Comparison of ENCODE assay signal across 13 mouse cellular contexts in the genomic region with DNA sequence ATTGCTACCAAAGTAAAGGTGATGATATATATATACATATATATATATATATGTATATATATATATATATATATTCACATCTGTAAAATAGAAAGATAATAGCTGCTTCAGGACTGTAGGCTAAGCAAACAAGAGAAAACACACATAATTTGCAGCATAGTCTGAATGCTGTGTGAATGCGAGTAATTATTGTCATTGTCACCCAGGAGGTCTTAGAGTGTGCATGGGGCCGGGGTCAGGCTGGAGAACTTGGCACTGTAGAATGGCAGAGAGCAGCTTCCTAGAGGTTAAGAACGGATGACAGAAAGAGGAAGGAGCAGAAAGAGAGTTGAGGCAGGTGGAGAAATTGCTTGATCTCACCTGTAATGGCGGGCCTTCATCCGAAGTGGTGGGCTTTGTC.
DNase-seq lines count a peak whose midpoint lies in the region; ATAC-seq and TF ChIP-seq lines count a peak whose summit lies in the region.
"Had no signal": no experiment of that assay in that cellular context is flagged by ENCODE, and none has a peak within 500 bp of the region (broad histone marks: within the 10 kb centered on the region; RNA-seq: fewer than 3 reads in every experiment).

No protein-coding gene starts in this region.

- peaks cover 2% of the 10 kb centered on the region; the same call in 1 of the 2 replicates for H3K4me1 ChIP-seq in kidney, embryonic 15.5 days
- no peaks in the 10 kb centered on the region for H3K4me1 ChIP-seq in kidney, embryonic 14.5 days (ENCODE audit: control insufficient read depth, insufficient read depth, low read length)
- no peaks in the 10 kb centered on the region for H3K4me1 ChIP-seq in cortical plate, adult 2 months (ENCODE audit: control insufficient read depth, insufficient read depth, low read length)
- no peaks in the 10 kb centered on the region for H3K4me1 ChIP-seq in forebrain, embryonic 13.5 days
- no peaks in the 10 kb centered on the region for H3K4me1 ChIP-seq in midbrain, embryonic 12.5 days
- H3K4me1 ChIP-seq: liver, embryonic 12.5 days; megakaryocyte, embryonic 14.5 days had no signal

- H3K27me3 ChIP-seq in kidney, embryonic 15.5 days = no peaks in the 10 kb centered on the region
- no peaks in the 10 kb centered on the region for H3K27me3 ChIP-seq in kidney, embryonic 14.5 days (ENCODE audit: control insufficient read depth, insufficient read depth, low read length)
- no peaks in the 10 kb centered on the region for H3K27me3 ChIP-seq in forebrain, embryonic 13.5 days
- no peaks in the 10 kb centered on the region for H3K27me3 ChIP-seq in midbrain, embryonic 12.5 days
- H3K27me3 ChIP-seq: liver, embryonic 12.5 days; megakaryocyte, embryonic 14.5 days had no signal

- no peak for ATAC-seq in kidney, embryonic 15.5 days (replicated peaks; ENCODE audit: low FRiP score)
- no peak for ATAC-seq in kidney, embryonic 14.5 days (ENCODE audit: low FRiP score, low TSS enrichment)
- 0 out of 2 replicates have a peak, but pooled peaks have one; percentile 23 for ATAC-seq in forebrain, embryonic 13.5 days
- ATAC-seq in midbrain, embryonic 12.5 days (ENCODE audit: low FRiP score, low read depth) = peak; percentile 42; the same call in 1 of the 2 replicates
- ATAC-seq: inflammation-experienced regulatory T-cells, adult 6 months; liver, embryonic 12.5 days had no signal

- H3K4me3 ChIP-seq in kidney, embryonic 15.5 days (replicated peaks) = no peak overlapping the region
- H3K4me3 ChIP-seq in kidney, embryonic 14.5 days (ENCODE audit: low read length) = no peak overlapping the region
- H3K4me3 ChIP-seq in cortical plate, adult 2 months (ENCODE audit: insufficient read depth, low read length) = peak overlapping the region; percentile 61
- no peak overlapping the region for H3K4me3 ChIP-seq in forebrain, embryonic 13.5 days
- H3K4me3 ChIP-seq in midbrain, embryonic 12.5 days = no peak overlapping the region
- H3K4me3 ChIP-seq: erythroblast, embryonic 14.5 days; liver, embryonic 12.5 days; megakaryocyte, embryonic 14.5 days had no signal

- peak overlapping the region; percentile 63; the same call in 1 of the 2 replicates for H3K4me2 ChIP-seq in kidney, embryonic 15.5 days
- no peak overlapping the region; the same call in 1 of the 2 replicates for H3K4me2 ChIP-seq in kidney, embryonic 14.5 days (replicated peaks; ENCODE audit: low read depth, low read length)
- peak overlapping the region; percentile 62 for H3K4me2 ChIP-seq in forebrain, embryonic 13.5 days
- H3K4me2 ChIP-seq in midbrain, embryonic 12.5 days (replicated peaks) = peak overlapping the region; percentile 50
- H3K4me2 ChIP-seq: liver, embryonic 12.5 days had no signal

- H3K9me3 ChIP-seq in kidney, embryonic 15.5 days (replicated peaks) = no peaks in the 10 kb centered on the region
- H3K9me3 ChIP-seq in kidney, embryonic 14.5 days (ENCODE audit: control insufficient read depth, low read length) = no peaks in the 10 kb centered on the region
- no peaks in the 10 kb centered on the region for H3K9me3 ChIP-seq in forebrain, embryonic 13.5 days (replicated peaks)
- H3K9me3 ChIP-seq in midbrain, embryonic 12.5 days = no peaks in the 10 kb centered on the region
- H3K9me3 ChIP-seq: liver, embryonic 12.5 days had no signal

- 85% methylated on average over 5 of the region's 5 CpGs for WGBS in kidney, embryonic 15.5 days
- WGBS in kidney, embryonic 14.5 days = 88% methylated on average over 5 of the region's 5 CpGs
- WGBS in forebrain, embryonic 13.5 days = 76% methylated on average over 5 of the region's 5 CpGs
- WGBS in midbrain, embryonic 12.5 days = 84% methylated on average over 5 of the region's 5 CpGs

- no peak overlapping the region for H3K27ac ChIP-seq in kidney, embryonic 15.5 days
- no peak overlapping the region for H3K27ac ChIP-seq in kidney, embryonic 14.5 days (ENCODE audit: low read depth, low read length)
- no peak overlapping the region for H3K27ac ChIP-seq in cortical plate, adult 2 months (ENCODE audit: insufficient read depth, low read length)
- H3K27ac ChIP-seq in forebrain, embryonic 13.5 days = no peak overlapping the region
- H3K27ac ChIP-seq in midbrain, embryonic 12.5 days (replicated peaks) = no peak overlapping the region
- H3K27ac ChIP-seq: liver, embryonic 12.5 days had no signal

- TF ChIP-seq POLR2A in cortical plate, adult 2 months (IDR thresholded peaks at IDR 0.05; ENCODE audit: extremely low read depth, insufficient read depth, low read length) = no peak

- H3K9ac ChIP-seq in kidney, embryonic 15.5 days = no peak overlapping the region
- H3K9ac ChIP-seq in kidney, embryonic 14.5 days (ENCODE audit: low read depth, low read length) = no peak overlapping the region
- H3K9ac ChIP-seq in forebrain, embryonic 13.5 days = no peak overlapping the region
- no peak overlapping the region for H3K9ac ChIP-seq in midbrain, embryonic 12.5 days (replicated peaks)
- H3K9ac ChIP-seq: liver, embryonic 12.5 days had no signal

- no peaks in the 10 kb centered on the region for H3K36me3 ChIP-seq in kidney, embryonic 15.5 days
- no peaks in the 10 kb centered on the region for H3K36me3 ChIP-seq in kidney, embryonic 14.5 days (ENCODE audit: control insufficient read depth, insufficient read depth, low read length)
- H3K36me3 ChIP-seq in forebrain, embryonic 13.5 days (ENCODE audit: poor library complexity, severe bottlenecking) = no peaks in the 10 kb centered on the region
- no peaks in the 10 kb centered on the region for H3K36me3 ChIP-seq in midbrain, embryonic 12.5 days
- H3K36me3 ChIP-seq: liver, embryonic 12.5 days had no signal

- TF ChIP-seq CTCF in cortical plate, adult 2 months (IDR thresholded peaks at IDR 0.05; ENCODE audit: extremely low read depth, insufficient read depth, low read length) = no peak

- DNase-seq in adrenal gland, postnatal 36 days = no peak
- no peak for DNase-seq in adrenal gland, adult 8-10 months
- no peak for DNase-seq in B cell, adult 2 months
- DNase-seq: heart, adult 11 months had no signal

Comparison
In these comparisons a context has a peak if more than half of its experiments do, and no peak if none do; other contexts are left out.
1. ATAC-seq: peak in forebrain, embryonic 13.5 days (single experiment) and midbrain, embryonic 12.5 days (single experiment); none in kidney, embryonic 15.5 days (single experiment) and kidney, embryonic 14.5 days (single experiment).